Mouse (Mus musculus) spleen, postnatal 10 days (tissue): ENCODE data around the gene 1500011B03Rik.

Experiments
- DNase-seq, 2 experiments: peaks; one replicate each; pipeline ENCODE4 v3.0.0; 2021 to 2022; ENCODE audit warnings: low spot score in 2 of 2

Gene 1500011B03Rik

GRCm38 (mm10) chr5:114782991-114783390, 40.3 kb downstream of the 1500011B03Rik start:
- no peak for DNase-seq

- DNase-seq: no peak
Measured at GRCm38 (mm10) chr5:114780912-114781311, 42.4 kb downstream of the 1500011B03Rik start.

- DNase-seq: no peak
Measured at GRCm38 (mm10) chr5:114779956-114780489, 43.2 kb downstream of the 1500011B03Rik start.

GRCm38 (mm10) chr5:114776174-114776573, 47.1 kb downstream of the 1500011B03Rik start:
- peak in 1 of 2 experiments; percentile 23 for DNase-seq

GRCm38 (mm10) chr5:114775056-114775979, 48.0 kb downstream of the 1500011B03Rik start, which contains the start of gene Git2:
TSS of gene Git2 (minus strand) at chr5:114775517.
- peak; percentile 61 to 69 for DNase-seq

GRCm38 (mm10) chr5:114774403-114775051, 48.7 kb downstream of the 1500011B03Rik start, which contains the start of gene Ankrd13a:
TSS of gene Ankrd13a (plus strand) at chr5:114774677.
- peak; percentile 89 to 92 for DNase-seq

- peak in 1 of 2 experiments; percentile 65 for DNase-seq
Measured at GRCm38 (mm10) chr5:114773780-114774179, 49.5 kb downstream of the 1500011B03Rik start.

- DNase-seq: peak; percentile 93 to 98
Measured at GRCm38 (mm10) chr5:114773211-114773710, 50.0 kb downstream of the 1500011B03Rik start.

- peak; percentile 71 to 83 for DNase-seq
Measured at GRCm38 (mm10) chr5:114772456-114773203, 50.6 kb downstream of the 1500011B03Rik start.

- DNase-seq: peak in 1 of 2 experiments; percentile 16
Measured at GRCm38 (mm10) chr5:114771796-114772195, 51.5 kb downstream of the 1500011B03Rik start.

- DNase-seq: no peak
Measured at GRCm38 (mm10) chr5:114769786-114770185, 53.5 kb downstream of the 1500011B03Rik start.

- DNase-seq: no peak
Measured at GRCm38 (mm10) chr5:114767185-114767584, 56.1 kb downstream of the 1500011B03Rik start.

- no peak for DNase-seq
Measured at GRCm38 (mm10) chr5:114766686-114767085, 56.6 kb downstream of the 1500011B03Rik start.

GRCm38 (mm10) chr5:114764812-114765735, 58.2 kb downstream of the 1500011B03Rik start:
- DNase-seq: no peak

GRCm38 (mm10) chr5:114761980-114762379, 61.3 kb downstream of the 1500011B03Rik start:
- DNase-seq: no peak

GRCm38 (mm10) chr5:114759536-114760090, 63.7 kb downstream of the 1500011B03Rik start:
- DNase-seq: no peak
